Mouse (Mus musculus): ENCODE data around the gene Sprr2a2. TPM values are rescaled to one million over a fixed set of nuclear protein-coding genes. Genes with fewer than 3 reads are reported as not detected.
"Not testable (repeated sequence)": the region's sequence is repeated elsewhere in the genome, so short reads cannot be mapped to it uniquely, and the experiment has no call there.

Gene Sprr2a2
- total RNA-seq, 4 experiments from 2014 or later: not detected

- not testable (repeated sequence) for DNase-seq (ENCODE audit: low spot score in 2 of 2)
Observed at GRCm38 (mm10) chr3:92273504-92273903, 57.8 kb downstream of the Sprr2a2 start.

DNA sequence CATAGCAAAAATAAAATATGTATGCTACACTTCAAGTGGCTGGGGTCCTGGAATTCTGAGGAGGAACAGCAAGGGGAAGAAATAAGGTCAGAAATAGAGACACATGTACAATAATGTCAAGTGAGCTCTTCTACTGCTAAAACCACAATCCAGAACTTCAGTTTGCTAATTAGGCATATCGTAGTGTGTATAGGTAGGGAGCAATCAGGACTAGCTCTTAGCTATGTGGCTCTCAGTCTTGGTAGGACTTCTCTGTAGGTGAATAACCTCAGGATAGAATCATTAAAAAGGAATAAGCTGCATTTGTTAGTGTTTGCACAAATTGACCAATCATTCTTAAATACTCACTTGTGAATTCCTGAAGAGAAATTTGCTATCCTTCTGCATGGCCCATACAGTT, 58.3 kb downstream of the Sprr2a2 start:
- DNase-seq (ENCODE audit: low spot score in 2 of 2): not testable (repeated sequence)

DNA sequence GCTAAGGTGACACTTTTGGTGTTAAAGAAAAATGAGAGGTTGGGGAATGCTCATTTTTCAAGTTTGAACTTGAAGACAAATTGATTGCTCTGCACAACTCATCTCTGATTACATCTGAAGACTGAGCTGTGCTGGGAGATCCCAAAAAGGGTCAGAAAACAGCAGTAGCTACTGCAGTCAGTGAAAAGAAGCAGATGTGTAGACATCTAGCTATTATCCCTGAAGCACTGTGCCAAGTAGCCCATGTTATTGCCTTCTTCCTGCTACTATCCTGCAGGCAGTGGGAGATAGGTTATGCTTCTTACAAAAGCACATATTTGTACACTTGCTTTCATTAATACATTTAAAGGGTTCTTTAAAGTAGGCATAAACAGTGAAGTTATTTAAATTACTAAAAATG, 63.9 kb downstream of the Sprr2a2 start:
- not testable (repeated sequence) for DNase-seq (ENCODE audit: low spot score in 2 of 2)

GRCm38 (mm10) chr3:92280963-92281606, 65.4 kb downstream of the Sprr2a2 start:
- not testable (repeated sequence) for DNase-seq (ENCODE audit: low spot score in 2 of 2)

DNA sequence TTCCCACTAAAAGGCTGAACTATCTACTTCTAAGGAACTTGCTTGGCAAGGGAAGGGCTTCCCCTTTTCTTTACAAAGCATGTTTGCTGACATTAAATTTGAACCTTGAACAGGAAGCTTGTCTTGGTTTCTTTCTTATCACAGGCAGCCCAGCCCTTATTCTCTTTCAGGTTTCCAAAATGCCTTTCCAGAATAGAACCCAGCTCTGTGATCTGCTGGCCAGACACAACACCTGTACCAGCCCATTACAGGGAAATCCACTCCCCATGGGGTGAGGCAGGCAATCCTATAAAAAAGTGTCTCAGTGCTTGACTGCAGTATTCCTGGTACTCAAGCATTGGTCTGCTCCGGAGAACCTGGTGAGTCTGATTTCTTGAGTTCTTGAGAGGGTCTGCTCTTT, 69.4 kb downstream of the Sprr2a2 start, which contains the start of gene Sprr2a3:
Sprr2a3 (plus strand) TSS at position 317 of the 400 bp plus-strand sequence.
- DNase-seq (ENCODE audit: low spot score in 2 of 2): not testable (repeated sequence)

GRCm38 (mm10) chr3:92288489-92288888, 72.8 kb downstream of the Sprr2a2 start:
- not testable (repeated sequence) for DNase-seq (ENCODE audit: low spot score in 2 of 2)

Other genes with a start within 250 kb of the Sprr2a2 start
- not detected for gene Pglyrp3, start 201.3 kb upstream of the Sprr2a2 start, total RNA-seq (2022)
- gene Lor, start 132.8 kb upstream of the Sprr2a2 start, total RNA-seq (2022): not detected
- gene Prr9, start 92.0 kb upstream of the Sprr2a2 start, total RNA-seq (2022): not detected
- gene Lelp1, start 73.2 kb upstream of the Sprr2a2 start, total RNA-seq (2022): not detected
- not detected for gene Sprr2a1, start 121 bp upstream of the Sprr2a2 start, total RNA-seq (2022)
- not detected for gene Sprr2a3, start 69.5 kb downstream of the Sprr2a2 start, total RNA-seq (2022)
- not detected for gene Sprr2b, start 100.7 kb downstream of the Sprr2a2 start, total RNA-seq (2022)
- gene Sprr2d, start 123.2 kb downstream of the Sprr2a2 start, total RNA-seq (2022): not detected
- gene Sprr2e, start 136.2 kb downstream of the Sprr2a2 start, total RNA-seq (2022): not detected
- gene Sprr2f, start 149.3 kb downstream of the Sprr2a2 start, total RNA-seq (2022): not detected
- not detected for gene Sprr2h, start 169.8 kb downstream of the Sprr2a2 start, total RNA-seq (2022)
- not detected for gene Sprr2i, start 192.1 kb downstream of the Sprr2a2 start, total RNA-seq (2022)
- gene Sprr2j-ps, start 202.2 kb downstream of the Sprr2a2 start, total RNA-seq (2022): not detected
- 1 to 10 TPM in 3 of 4 experiments, not detected in 1; 2.7 to 4.8 (median 4.7) TPM for gene Gm9774, start 213.5 kb downstream of the Sprr2a2 start, total RNA-seq (2022)
- not detected for gene Sprr2k, start 216.7 kb downstream of the Sprr2a2 start, total RNA-seq (2022)
- gene Sprr1b, start 222.9 kb downstream of the Sprr2a2 start, total RNA-seq (2022): not detected
- not detected for gene Sprr3, start 242.8 kb downstream of the Sprr2a2 start, total RNA-seq (2022)